Mouse (Mus musculus): ENCODE data around the gene Gm9936.

GRCm38 (mm10) chr5:114825978-114826691, 32.3 kb downstream of the Gm9936 start:
- no peak for TF ChIP-seq POLR2A (IDR thresholded peaks at IDR 0.05; ENCODE audit: borderline replicate concordance, extremely low read depth, low read depth, low read length)
- no peak for TF ChIP-seq CTCF (IDR thresholded peaks at IDR 0.05; ENCODE audit: insufficient read depth, low read length)

Data from lung, adult 2 months (tissue).